Mouse (Mus musculus): ENCODE measurements at regions not wholly inside any gene's neighbourhood (a gene's known extent, or its start where the extent isn't known, plus 50 kb on each side); places are given as distances from the start of the nearest gene placed in this dataset.

DNA sequence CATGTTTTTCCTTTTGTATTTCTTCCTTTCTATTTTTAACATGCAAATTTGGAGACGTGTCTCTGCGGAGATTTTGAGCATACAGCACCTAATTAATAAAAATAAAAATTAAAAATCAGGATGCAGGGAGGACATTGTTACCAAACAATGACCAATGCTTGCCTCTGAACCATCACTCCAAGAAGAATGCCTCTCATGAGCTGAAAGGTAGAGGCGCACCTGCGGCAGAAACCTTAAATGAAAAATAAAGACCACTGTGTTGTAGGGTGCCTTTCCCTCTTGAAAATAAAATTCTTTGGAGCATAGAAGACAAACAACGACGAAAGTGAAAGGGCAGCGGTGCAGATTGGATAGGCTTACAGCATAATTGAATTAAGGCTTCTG, 204.8 kb upstream of the Isl1 start:
- Histone ChIP-seq H3K27ac (no peak overlapping the region), H3K36me3 (no peaks in the 10 kb centered on the region), H3K4me2 (replicated peaks) (peak overlapping the region; percentile 41), H3K9me3 (no peaks in the 10 kb centered on the region), H3K9ac (no peak overlapping the region), H3K27me3 (peaks cover 22% of the 10 kb centered on the region), H3K4me1 (peaks cover 7% of the 10 kb centered on the region), H3K4me3 (no peak overlapping the region)
- WGBS: 47% methylated on average over 7 of the region's 7 CpGs
- ATAC-seq (ENCODE audit: low FRiP score, low read depth): no peak

DNA sequence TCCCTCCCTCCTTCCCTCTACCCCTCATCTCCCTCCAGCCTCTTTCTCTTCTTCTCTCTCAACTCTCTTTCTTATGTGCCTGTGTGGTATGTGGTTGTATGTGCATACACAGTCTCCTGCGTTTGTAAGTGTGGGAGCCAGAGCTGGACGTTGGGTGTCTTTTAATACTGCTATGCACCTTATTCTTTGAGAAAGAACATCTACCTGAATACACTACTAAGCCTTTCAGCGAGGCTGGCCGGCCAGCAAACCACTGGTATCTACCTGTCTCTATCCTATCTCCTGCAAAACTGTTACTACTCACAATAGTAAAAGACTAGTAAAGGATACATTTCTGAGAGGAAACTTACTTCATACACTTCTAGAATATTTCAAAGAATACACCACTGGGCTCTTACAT, 202.9 kb upstream of the Isl1 start:
- Histone ChIP-seq H3K27ac (no peak overlapping the region), H3K4me1 (peaks cover 19% of the 10 kb centered on the region), H3K36me3 (no peaks in the 10 kb centered on the region), H3K27me3 (peaks cover 22% of the 10 kb centered on the region), H3K9me3 (no peaks in the 10 kb centered on the region), H3K9ac (no peak overlapping the region), H3K4me2 (replicated peaks) (no peak overlapping the region), H3K4me3 (no peak overlapping the region)
- no peak for ATAC-seq (ENCODE audit: low FRiP score, low read depth)
- 82% methylated on average over 4 of the region's 4 CpGs for WGBS

DNA sequence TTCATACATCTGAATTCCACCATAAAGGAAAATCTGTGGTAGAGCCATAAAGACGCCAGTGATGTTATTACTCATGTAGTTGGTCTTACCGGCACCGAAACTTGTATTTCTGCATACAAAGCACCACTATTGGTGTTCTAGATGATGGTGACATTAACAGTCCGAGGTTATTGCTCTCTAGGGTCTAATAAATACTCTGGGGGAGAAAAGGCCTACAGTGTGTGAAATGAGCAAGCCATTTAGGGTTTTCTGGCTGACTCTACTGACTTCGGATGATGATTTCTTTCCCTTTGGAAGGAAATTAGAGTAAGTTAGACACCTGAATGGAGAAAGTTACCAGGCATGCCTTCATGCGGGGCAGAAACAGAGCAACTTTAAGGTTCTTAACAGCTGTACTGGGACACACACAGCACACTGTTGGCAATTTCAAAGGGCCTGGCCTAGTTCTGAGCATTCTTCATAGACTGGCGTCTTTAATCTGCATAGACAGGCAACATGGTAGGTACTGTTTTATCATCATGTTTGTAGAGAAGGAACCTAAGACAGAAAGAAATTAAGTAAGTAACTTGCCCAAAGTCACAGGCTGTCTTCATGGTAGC, 198.8 kb upstream of the Isl1 start:
- Histone ChIP-seq H3K4me3 (no peak overlapping the region), H3K9me3 (no peaks in the 10 kb centered on the region), H3K9ac (no peak overlapping the region), H3K4me2 (replicated peaks) (no peak overlapping the region), H3K36me3 (no peaks in the 10 kb centered on the region), H3K27me3 (peaks cover 13% of the 10 kb centered on the region; the same call in 1 of the 2 replicates), H3K27ac (no peak overlapping the region; the same call in 1 of the 2 replicates), H3K4me1 (peaks cover 13% of the 10 kb centered on the region; the same call in 1 of the 2 replicates)
- 44% methylated on average over 7 of the region's 7 CpGs for WGBS
- ATAC-seq (ENCODE audit: low FRiP score, low read depth): peak; percentile 86

DNA sequence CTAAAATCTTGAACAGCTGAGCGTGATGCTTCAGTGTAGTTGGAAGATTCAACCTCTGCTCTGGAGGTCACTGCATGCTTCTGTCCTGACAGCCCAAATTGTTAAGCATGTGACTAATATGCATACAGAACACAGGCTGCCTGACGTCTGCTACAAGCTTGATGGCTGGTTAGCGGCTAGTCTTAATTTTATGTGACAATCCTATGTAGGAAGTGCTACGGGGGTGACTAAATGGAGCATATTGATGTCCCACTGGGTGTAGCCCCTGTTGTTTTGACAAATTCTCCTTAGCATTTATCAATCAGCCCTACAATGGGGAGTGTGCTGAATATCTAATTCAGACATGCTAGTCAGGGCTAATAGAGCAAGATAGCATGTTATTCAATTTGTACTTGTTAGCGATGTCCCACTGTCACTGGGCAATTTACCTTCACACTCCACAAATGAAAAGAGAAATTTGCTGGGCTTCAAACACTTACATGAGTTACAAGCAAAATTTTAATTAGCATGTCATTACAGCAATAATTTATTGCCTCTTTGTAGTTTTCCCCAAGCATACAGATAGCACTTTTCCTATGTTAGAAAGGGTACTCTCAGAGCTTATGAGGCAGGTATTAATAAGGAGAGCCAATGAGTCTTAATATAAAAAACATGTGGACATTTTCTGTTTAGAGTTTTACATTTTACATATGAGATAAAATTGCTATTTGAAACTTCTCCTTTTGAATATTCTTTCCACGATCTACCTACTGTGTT, 188.3 kb upstream of the Isl1 start:
- no peak overlapping the region for H3K4me3 ChIP-seq

DNA sequence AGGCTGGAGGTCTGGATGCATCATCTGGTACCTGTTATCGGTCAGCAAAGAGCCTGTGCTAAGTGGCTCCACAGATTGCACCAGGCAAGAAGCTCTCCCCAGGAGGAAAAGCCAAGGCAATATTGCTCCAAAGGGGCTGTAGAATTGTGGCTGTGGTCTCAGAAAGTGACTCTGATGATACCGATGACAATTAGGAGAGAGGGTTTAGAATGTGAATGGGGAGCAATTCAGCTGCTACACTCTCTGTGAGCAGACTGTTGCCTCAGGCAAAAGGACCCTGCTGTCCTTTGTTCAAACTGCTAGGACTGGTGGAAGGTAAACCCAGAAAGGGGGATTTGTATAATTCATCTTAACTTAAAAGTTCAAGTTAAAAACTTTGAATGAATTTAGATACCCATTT, 186.2 kb upstream of the Isl1 start:
- Histone ChIP-seq H3K9ac (no peak overlapping the region), H3K4me2 (replicated peaks) (no peak overlapping the region), H3K27me3 (no peaks in the 10 kb centered on the region), H3K4me1 (no peaks in the 10 kb centered on the region), H3K27ac (no peak overlapping the region), H3K9me3 (no peaks in the 10 kb centered on the region), H3K36me3 (no peaks in the 10 kb centered on the region), H3K4me3 (no peak overlapping the region)
- WGBS: 13% methylated on average over 2 of the region's 2 CpGs
- no peak for ATAC-seq (ENCODE audit: low FRiP score, low read depth)

More for the DNA sequence above, 188.3 kb upstream of the Isl1 start:
- no peak for ATAC-seq (ENCODE audit: low FRiP score, low read depth)
- WGBS: 42% methylated on average over 6 of the region's 6 CpGs
- Histone ChIP-seq H3K9ac (no peak overlapping the region), H3K4me1 (no peaks in the 10 kb centered on the region), H3K9me3 (no peaks in the 10 kb centered on the region), H3K36me3 (no peaks in the 10 kb centered on the region), H3K27me3 (no peaks in the 10 kb centered on the region), H3K4me2 (replicated peaks) (no peak overlapping the region), H3K27ac (no peak overlapping the region)

DNA sequence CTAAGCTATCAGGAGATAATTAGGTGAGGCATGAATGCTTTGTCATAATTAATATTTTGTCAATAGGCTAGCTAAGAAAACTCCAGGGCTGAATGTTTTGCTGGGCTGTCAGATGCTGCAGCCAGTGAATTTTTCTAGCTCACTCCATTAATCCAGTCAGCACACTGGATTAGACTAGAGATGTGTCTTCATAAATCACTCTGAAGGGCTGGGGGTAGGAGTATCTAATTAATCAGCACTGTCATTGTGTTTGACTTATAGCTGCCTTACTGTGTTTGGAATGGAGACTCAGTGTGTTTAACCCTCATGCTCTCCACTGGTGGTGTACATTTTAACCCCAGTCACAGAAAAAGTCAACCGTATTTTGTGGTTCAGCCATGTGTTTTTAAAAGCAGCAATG, 179.9 kb upstream of the Isl1 start:
- Histone ChIP-seq H3K9me3 (no peaks in the 10 kb centered on the region), H3K4me1 (no peaks in the 10 kb centered on the region), H3K36me3 (no peaks in the 10 kb centered on the region), H3K27ac (no peak overlapping the region), H3K4me2 (replicated peaks) (no peak overlapping the region), H3K4me3 (no peak overlapping the region), H3K27me3 (0 out of 2 replicates have a peak, but pooled peaks cover 6% of the 10 kb centered on the region), H3K9ac (no peak overlapping the region)
- WGBS: 24% methylated on average over 1 of the region's 1 CpGs
- no peak for ATAC-seq (ENCODE audit: low FRiP score, low read depth)

DNA sequence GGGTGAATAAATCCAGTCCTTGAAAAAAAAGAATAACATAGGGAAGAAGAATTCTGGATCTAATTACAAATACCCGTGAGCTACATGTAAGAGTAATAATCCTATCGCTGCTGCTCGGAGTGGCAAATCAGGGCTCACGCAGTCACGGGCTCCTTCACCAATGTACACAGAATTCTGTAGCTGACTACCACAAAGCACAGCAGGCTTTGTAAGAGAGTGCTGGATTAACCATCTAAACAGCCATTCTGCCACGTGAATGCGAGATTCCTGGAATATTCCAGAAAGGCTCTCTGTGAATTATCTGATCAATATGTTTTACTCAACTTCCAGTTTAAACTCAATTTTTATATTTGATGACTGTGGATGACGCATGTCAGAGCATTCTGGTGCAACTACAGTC, 165.1 kb upstream of the Isl1 start:
- H3K36me3 ChIP-seq: no peaks in the 10 kb centered on the region
- H3K4me2 ChIP-seq (replicated peaks): no peak overlapping the region
- no peaks in the 10 kb centered on the region for H3K9me3 ChIP-seq
- 32% methylated on average over 8 of the region's 8 CpGs for WGBS
- ATAC-seq (ENCODE audit: low FRiP score, low read depth): no peak
- H3K27ac ChIP-seq: no peak overlapping the region
- peaks cover 3% of the 10 kb centered on the region; the same call in 1 of the 2 replicates for H3K4me1 ChIP-seq
- no peak overlapping the region for H3K9ac ChIP-seq
- no peak overlapping the region for H3K4me3 ChIP-seq
- no peaks in the 10 kb centered on the region for H3K27me3 ChIP-seq

DNA sequence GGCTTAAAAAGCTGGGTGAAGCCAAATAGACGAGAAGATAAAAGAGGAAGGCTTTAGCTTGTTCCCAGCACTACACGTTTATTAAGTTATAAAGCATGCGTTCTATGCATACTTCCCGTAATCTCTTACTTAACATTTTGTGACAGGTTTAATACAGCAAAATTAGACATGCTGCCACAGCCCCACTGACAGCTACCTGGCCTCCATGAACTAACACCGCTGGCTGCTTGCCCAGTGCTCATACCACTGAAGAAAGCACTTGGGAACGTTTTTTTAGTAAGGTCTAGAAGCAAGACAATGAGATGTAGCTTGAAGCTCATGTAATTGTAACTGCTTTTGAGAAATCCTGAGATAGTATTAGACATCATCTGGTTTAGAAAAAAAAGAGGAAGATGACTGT, 152.3 kb upstream of the Isl1 start:
- no peak overlapping the region for H3K4me2 ChIP-seq (replicated peaks)
- H3K4me1 ChIP-seq: no peaks in the 10 kb centered on the region
- H3K27me3 ChIP-seq: no peaks in the 10 kb centered on the region
- H3K36me3 ChIP-seq: no peaks in the 10 kb centered on the region
- H3K9me3 ChIP-seq: no peaks in the 10 kb centered on the region
- WGBS: 50% methylated on average over 6 of the region's 6 CpGs
- ATAC-seq (ENCODE audit: low FRiP score, low read depth): no peak
- no peak overlapping the region for H3K9ac ChIP-seq
- no peak overlapping the region for H3K4me3 ChIP-seq
- no peak overlapping the region for H3K27ac ChIP-seq

DNA sequence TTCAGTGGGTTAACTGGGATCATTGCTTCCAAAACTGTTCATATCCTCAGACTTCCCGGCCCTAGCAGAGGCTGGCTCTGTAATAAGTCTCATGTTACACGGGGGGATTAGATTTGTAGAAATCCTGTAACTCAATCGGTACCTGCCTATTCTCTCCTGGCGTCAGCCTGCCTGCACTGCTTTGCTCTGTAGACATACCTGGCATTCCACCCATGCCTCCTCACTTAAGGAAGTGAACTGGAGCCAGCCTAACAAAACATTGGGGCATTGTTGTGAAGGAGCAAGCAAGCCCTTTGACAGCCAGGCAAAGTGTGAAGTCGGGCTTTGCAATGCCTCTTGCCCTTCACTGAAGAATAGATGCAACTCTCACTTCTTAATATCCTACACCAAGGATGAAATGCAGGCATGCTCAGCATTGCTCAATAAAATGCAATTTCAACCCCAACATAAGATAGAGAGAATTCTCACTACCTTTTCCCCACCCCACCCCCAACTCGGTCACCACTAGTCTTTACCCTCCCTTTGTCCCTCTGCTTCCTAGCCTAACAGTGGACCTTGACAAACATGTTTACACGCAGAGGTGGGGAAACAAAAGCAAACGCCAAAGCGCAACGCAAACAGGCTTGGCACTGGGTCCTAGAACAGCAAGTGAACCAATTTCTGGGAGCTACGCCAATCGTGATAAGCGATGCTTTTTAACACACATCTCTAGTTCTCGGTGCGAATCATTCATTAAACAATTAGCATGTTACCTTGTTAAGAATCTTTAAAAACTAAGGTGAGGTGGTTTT, 133.9 kb upstream of the Isl1 start:
- no peaks in the 10 kb centered on the region for H3K4me1 ChIP-seq
- no peak overlapping the region for H3K4me3 ChIP-seq
- no peaks in the 10 kb centered on the region for H3K9me3 ChIP-seq
- no peaks in the 10 kb centered on the region for H3K27me3 ChIP-seq
- H3K9ac ChIP-seq: no peak overlapping the region
- WGBS: 27% methylated on average over 15 of the region's 15 CpGs
- H3K36me3 ChIP-seq: no peaks in the 10 kb centered on the region
- peak; percentile 36; the same call in 1 of the 2 replicates for ATAC-seq (ENCODE audit: low FRiP score, low read depth)
- H3K4me2 ChIP-seq (replicated peaks): peak overlapping the region; percentile 21; the same call in 1 of the 2 replicates
- no peak overlapping the region for H3K27ac ChIP-seq

DNA sequence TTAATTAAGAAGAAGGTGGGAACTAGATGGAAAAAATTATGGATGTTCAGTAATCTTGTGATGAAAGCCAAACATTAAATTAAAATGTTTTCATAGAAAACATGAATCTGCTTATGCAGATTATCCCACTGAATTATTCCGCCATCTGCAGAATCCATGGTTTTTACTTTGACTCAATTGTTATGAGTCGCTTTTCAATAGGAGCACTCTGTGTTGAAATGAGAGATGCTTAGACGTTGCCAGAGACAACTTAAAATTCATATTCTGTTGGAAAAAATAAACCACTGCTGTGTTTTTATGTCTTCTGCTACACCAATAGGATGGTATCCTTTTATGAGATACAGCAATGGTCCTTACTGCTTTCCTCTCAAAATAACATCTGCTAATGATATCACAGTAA, 108.3 kb upstream of the Isl1 start:
- H3K4me1 ChIP-seq: no peaks in the 10 kb centered on the region
- no peak overlapping the region for H3K27ac ChIP-seq
- no peaks in the 10 kb centered on the region for H3K27me3 ChIP-seq
- no peak for ATAC-seq (ENCODE audit: low FRiP score, low read depth)
- no peak overlapping the region for H3K9ac ChIP-seq
- no peak overlapping the region for H3K4me2 ChIP-seq (replicated peaks)
- WGBS: 77% methylated on average over 3 of the region's 3 CpGs
- H3K36me3 ChIP-seq: no peaks in the 10 kb centered on the region
- no peak overlapping the region for H3K4me3 ChIP-seq
- H3K9me3 ChIP-seq: no peaks in the 10 kb centered on the region

DNA sequence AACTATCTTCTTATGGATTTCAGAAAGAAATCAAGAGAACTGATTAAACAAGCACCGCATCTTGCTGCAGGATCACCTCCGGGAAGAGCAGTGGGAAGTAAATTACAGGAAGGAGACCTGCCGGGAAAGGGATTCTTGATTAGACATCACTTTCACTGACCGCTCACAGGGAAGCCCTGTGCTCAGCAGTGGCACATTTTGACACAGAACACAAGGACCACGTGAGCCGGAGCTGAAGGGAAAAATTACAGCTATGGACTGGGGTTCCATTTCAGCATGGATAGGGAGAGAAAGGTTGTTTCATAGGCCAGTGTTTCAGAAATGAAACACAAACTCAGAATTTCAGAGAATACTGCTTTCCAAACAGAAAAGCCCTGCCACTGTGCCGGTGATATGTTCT, 105.0 kb upstream of the Isl1 start:
- Histone ChIP-seq H3K27me3 (no peaks in the 10 kb centered on the region), H3K4me3 (no peak overlapping the region), H3K9ac (no peak overlapping the region), H3K27ac (no peak overlapping the region), H3K4me2 (replicated peaks) (no peak overlapping the region), H3K36me3 (no peaks in the 10 kb centered on the region), H3K4me1 (no peaks in the 10 kb centered on the region), H3K9me3 (no peaks in the 10 kb centered on the region)
- no peak for ATAC-seq (ENCODE audit: low FRiP score, low read depth)
- WGBS: 42% methylated on average over 7 of the region's 7 CpGs

DNA sequence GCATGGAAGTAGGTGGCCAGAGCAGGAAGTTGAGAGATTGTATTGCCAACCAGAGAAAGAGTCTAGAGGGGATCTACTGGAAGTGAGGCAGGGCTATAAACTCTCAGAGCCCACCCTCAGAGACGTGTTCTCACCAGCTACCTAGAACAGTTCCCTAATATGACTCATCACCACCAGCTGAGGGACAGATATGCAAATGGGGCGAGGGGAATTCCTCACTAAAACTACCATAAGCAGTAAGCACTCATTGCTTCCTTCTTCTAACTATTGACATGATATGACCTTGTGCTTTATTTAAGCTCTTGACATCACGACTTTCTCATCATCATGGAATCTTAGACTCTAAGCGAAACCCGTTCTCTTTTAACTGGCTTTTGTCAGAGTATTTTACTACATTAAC, 101.2 kb upstream of the Isl1 start:
- no peak for ATAC-seq (ENCODE audit: low FRiP score, low read depth)
- H3K4me1 ChIP-seq: no peaks in the 10 kb centered on the region
- no peaks in the 10 kb centered on the region for H3K27me3 ChIP-seq
- H3K4me2 ChIP-seq (replicated peaks): no peak overlapping the region
- H3K4me3 ChIP-seq: no peak overlapping the region
- no peak overlapping the region for H3K27ac ChIP-seq
- H3K9ac ChIP-seq: no peak overlapping the region
- WGBS: 68% methylated on average over 5 of the region's 5 CpGs
- H3K36me3 ChIP-seq: no peaks in the 10 kb centered on the region
- H3K9me3 ChIP-seq: no peaks in the 10 kb centered on the region
